Mouse (Mus musculus): ENCODE data around the gene Krt25.

GRCm38 (mm10) chr11:99276786-99277185 lies 46.0 kb downstream of the Krt25 start:
- TF ChIP-seq CTCF (IDR thresholded peaks at IDR 0.05; ENCODE audit: borderline replicate concordance, extremely low read depth, insufficient read depth, insufficient read length) = no peak
- no peak for TF ChIP-seq POLR2A (IDR thresholded peaks at IDR 0.05; ENCODE audit: borderline replicate concordance, extremely low read depth, insufficient read depth, insufficient read length, poor library complexity, severe bottlenecking)
